Mouse (Mus musculus): Measurements from ENCODE around the gene Prr5l. TPM values are rescaled to one million over a fixed set of nuclear protein-coding genes. Genes with fewer than 3 reads are reported as not detected.
A peak's percentile ranks its signal among the peaks of the same experiment; 100 is the strongest.

Prr5l gene
- polyA plus RNA-seq, 1 experiment from 2014 or later = 15.5 TPM

DNA sequence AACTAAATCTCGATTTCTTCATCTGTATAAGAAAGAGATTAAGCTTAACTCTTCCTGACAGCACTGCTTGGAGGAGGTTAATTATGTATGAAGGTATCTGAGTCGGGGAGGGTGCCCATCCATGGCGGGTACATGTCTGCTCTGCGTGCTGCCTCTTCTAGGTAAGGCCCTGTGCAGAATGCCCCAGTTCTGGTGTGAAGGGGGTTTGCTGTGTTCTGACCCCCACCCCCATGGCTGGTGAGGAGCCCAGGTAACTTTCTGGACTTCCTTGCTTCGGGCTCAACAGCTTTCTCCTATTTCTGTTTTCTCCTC lies 23.5 kb upstream of the Prr5l start:
- 53% methylated on average over 5 of the region's 5 CpGs for WGBS
- Histone ChIP-seq H3K9me3 (no peaks in the 10 kb centered on the region), H3K36me3 (0 out of 2 replicates have a peak, but pooled peaks cover 7% of the 10 kb centered on the region), H3K4me1 (peaks cover 10% of the 10 kb centered on the region), H3K4me2 (replicated peaks) (no peak overlapping the region), H3K9ac (replicated peaks) (no peak overlapping the region), H3K27ac (replicated peaks) (no peak overlapping the region), H3K4me3 (no peak overlapping the region), H3K27me3 (no peaks in the 10 kb centered on the region)
- ATAC-seq (ENCODE audit: low FRiP score, low read depth) = peak; percentile 47; the same call in 1 of the 2 replicates

DNA sequence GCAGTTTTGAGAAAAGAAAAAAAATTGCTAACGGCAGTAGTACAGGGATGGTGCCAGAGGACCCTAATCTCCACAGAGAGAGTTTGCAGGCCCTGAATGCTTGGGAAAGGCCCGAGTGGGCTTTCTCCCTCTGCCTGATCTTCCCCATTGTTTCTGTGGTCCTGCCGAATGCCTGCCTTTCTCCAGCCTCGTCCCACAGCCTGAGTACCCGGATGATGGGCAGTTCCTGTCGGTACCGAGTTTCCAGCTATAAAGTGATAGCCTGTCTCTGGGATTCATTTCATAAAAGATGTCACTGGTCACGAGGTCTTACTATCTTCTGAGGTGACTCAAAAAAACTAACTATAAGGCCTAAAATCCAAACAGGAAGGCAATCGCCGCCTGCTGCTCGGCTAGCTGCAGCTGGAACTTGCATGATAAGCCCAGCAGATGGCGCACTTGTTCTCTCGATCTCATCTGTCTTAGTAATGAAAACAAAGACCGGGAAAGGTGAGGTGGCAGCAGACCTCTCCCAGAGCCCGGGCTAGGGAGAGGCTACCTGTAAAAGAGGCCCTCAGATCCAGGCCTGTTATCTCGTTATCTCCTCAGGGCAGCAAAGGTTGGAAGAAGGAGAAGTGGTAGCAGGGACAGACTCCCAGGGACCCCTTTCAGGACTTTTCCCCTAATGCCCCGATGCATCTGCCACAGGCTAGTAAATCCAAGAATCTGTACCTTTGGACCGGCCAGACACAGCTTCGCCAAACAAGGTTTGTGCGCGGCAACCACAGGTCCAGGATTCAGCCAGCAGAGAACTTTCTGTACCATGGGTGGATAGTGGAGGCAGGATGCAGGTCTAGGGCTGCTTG lies 22.9 kb upstream of the Prr5l start:
- no peak overlapping the region for H3K4me3 ChIP-seq
- peaks cover 11% of the 10 kb centered on the region; the same call in 1 of the 2 replicates for H3K36me3 ChIP-seq
- peak; percentile 79 for ATAC-seq (ENCODE audit: low FRiP score, low read depth)
- 20% methylated on average over 21 of the region's 21 CpGs for WGBS
- 0 out of 2 replicates have a peak overlapping the region, but pooled peaks have one; percentile 8 for H3K9ac ChIP-seq (replicated peaks)
- peak overlapping the region; percentile 32 for H3K4me2 ChIP-seq (replicated peaks)
- peaks cover 10% of the 10 kb centered on the region for H3K4me1 ChIP-seq
- no peaks in the 10 kb centered on the region for H3K27me3 ChIP-seq
- no peak overlapping the region; the same call in 1 of the 2 replicates for H3K27ac ChIP-seq (replicated peaks)
- H3K9me3 ChIP-seq = no peaks in the 10 kb centered on the region

DNA sequence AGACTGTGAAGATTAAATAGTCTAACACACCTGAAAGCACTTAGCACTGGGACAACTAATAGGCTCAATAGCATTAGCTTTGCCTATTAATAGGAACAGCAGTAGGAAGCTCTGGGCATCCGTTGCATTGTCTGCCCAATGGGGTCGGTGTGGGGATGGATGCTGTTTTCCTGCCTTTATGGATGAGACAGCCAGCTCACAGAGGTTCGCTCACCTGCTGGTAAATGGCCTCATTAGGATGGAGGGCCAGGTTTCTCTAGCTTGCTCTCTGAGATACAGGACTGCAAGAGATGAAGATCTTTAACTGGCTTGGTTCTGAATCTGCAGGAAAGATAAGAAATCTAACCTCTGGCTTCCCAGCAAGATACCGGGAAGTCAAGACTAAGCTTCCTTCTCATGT lies 19.4 kb upstream of the Prr5l start:
- ATAC-seq (ENCODE audit: low FRiP score, low read depth) = no peak
- peaks cover 7% of the 10 kb centered on the region; the same call in 1 of the 2 replicates for H3K36me3 ChIP-seq
- H3K4me1 ChIP-seq = peaks cover 4% of the 10 kb centered on the region; the same call in 1 of the 2 replicates
- H3K4me3 ChIP-seq = no peak overlapping the region
- 80% methylated on average over 4 of the region's 4 CpGs for WGBS
- H3K27ac ChIP-seq (replicated peaks) = no peak overlapping the region
- no peaks in the 10 kb centered on the region for H3K27me3 ChIP-seq
- no peaks in the 10 kb centered on the region for H3K9me3 ChIP-seq
- H3K4me2 ChIP-seq (replicated peaks) = no peak overlapping the region
- H3K9ac ChIP-seq (replicated peaks) = no peak overlapping the region

DNA sequence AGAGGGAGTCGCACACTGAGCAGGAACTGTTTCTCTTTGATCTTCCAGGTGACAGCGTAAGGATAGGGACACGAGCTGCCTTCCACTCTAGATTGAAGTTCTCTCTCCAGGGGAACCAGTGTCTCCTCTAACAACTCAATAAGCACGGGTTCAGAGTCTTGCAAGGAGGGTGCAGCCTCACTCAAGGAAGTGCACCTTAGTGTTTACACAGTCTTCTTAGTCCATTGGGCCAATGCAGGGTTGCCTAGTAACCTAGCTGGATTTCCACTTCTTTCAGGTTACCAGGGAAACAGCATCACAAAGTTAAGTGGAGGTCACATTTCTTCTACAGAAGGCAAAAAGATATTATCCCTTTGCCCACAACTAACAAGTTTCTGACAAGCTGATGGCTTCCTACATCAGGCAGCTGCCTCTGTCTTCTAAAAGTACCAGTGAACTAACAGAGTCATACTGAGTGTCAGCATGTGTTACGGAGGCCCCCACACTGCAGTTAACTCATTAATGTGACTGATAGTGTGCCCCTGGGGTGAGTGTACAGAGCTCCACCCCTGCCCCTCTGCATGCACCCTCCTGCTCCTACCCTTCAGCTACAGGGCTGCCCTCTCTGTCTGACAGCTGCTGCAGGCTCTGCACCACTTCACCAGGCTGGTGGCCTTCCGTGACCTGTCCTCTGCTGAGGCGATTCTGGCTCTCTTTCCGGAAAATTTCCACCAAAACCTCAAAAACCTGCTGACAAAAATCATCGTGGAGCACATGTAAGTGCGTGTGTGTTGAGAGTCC lies 13.8 kb upstream of the Prr5l start:
- ATAC-seq (ENCODE audit: low FRiP score, low read depth) = no peak
- Histone ChIP-seq H3K9me3 (no peaks in the 10 kb centered on the region), H3K27ac (replicated peaks) (no peak overlapping the region), H3K9ac (replicated peaks) (no peak overlapping the region), H3K4me2 (replicated peaks) (no peak overlapping the region), H3K4me1 (peaks cover 7% of the 10 kb centered on the region; the same call in 1 of the 2 replicates), H3K27me3 (no peaks in the 10 kb centered on the region), H3K36me3 (peaks cover 18% of the 10 kb centered on the region), H3K4me3 (no peak overlapping the region)
- WGBS = 74% methylated on average over 10 of the region's 10 CpGs

DNA sequence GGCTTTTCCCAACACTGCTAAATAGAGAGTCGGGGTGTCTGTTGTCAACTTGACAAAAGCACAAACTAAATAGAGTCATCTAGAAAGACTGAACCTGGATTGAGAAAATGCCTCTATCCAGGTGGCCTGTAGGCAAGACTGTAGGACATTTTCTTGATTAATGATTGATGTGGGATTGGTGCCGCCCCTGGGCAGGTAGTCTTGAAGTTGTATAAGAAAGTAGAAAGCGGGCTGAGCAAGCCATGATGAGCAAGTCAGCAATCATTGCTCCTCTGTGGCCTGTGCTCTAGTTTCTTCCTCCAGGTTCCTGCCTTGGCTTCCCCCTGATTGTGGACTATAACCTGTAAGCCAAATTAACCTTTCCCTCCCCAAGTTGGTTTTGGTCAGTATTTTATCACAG lies 11.3 kb upstream of the Prr5l start:
- 97% methylated on average over 3 of the region's 3 CpGs for WGBS
- ATAC-seq (ENCODE audit: low FRiP score, low read depth) = no peak
- no peak overlapping the region for H3K4me2 ChIP-seq (replicated peaks)
- no peaks in the 10 kb centered on the region for H3K27me3 ChIP-seq
- H3K36me3 ChIP-seq = peaks cover 11% of the 10 kb centered on the region; the same call in 1 of the 2 replicates
- H3K4me1 ChIP-seq = peaks cover 7% of the 10 kb centered on the region; the same call in 1 of the 2 replicates
- no peaks in the 10 kb centered on the region for H3K9me3 ChIP-seq
- no peak overlapping the region for H3K4me3 ChIP-seq
- H3K27ac ChIP-seq (replicated peaks) = no peak overlapping the region
- no peak overlapping the region for H3K9ac ChIP-seq (replicated peaks)

DNA sequence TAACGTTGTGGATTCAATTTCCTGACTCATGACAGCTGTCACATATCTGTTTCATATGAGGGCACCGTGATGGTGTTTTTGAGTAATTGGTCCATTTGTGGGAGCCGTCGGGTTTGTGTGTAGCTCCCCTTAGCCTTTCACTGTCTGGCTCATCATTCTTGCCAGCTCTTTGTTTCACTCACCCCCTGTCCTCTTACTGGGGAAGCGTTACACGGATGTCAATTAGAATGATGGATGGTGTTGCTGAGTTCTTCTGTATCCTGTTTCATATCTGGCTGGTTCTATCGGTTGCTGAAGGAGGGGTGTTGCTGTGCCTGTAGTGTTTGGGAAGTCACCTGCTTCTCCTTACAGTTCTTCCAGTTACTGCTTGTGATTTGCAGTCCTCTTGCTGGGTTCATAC lies 8.3 kb upstream of the Prr5l start:
- H3K9me3 ChIP-seq = no peaks in the 10 kb centered on the region
- no peak overlapping the region for H3K4me3 ChIP-seq
- 84% methylated on average over 7 of the region's 7 CpGs for WGBS
- ATAC-seq (ENCODE audit: low FRiP score, low read depth) = no peak
- H3K27me3 ChIP-seq = no peaks in the 10 kb centered on the region
- H3K9ac ChIP-seq (replicated peaks) = no peak overlapping the region
- peaks cover 7% of the 10 kb centered on the region; the same call in 1 of the 2 replicates for H3K36me3 ChIP-seq
- no peak overlapping the region for H3K27ac ChIP-seq (replicated peaks)
- peaks cover 11% of the 10 kb centered on the region for H3K4me1 ChIP-seq
- no peak overlapping the region for H3K4me2 ChIP-seq (replicated peaks)

DNA sequence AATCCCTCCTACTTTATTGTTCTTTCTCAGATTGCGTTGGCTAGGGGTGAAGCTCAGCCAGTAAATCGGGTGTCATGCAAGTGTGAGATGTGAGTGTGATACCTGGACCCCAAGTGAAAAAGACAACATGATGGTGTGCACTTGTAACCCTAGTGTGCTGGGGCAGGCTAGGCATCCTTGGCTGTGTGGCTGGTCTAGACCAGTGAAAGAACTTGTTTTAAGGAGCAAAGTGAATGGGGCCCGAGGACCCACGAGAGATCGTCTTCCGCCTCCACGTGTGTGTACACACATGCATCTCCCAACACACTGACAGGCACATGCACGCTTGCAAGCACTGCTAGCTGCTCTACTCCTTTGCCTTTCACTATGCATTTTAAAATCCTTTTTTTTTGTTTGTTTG lies 6.1 kb upstream of the Prr5l start:
- peaks cover 5% of the 10 kb centered on the region; the same call in 1 of the 2 replicates for H3K27me3 ChIP-seq
- no peaks in the 10 kb centered on the region for H3K36me3 ChIP-seq
- H3K4me3 ChIP-seq = no peak overlapping the region
- ATAC-seq (ENCODE audit: low FRiP score, low read depth) = no peak
- WGBS = 93% methylated on average over 8 of the region's 8 CpGs
- peaks cover 8% of the 10 kb centered on the region for H3K4me1 ChIP-seq
- no peaks in the 10 kb centered on the region for H3K9me3 ChIP-seq
- H3K27ac ChIP-seq (replicated peaks) = no peak overlapping the region
- no peak overlapping the region for H3K9ac ChIP-seq (replicated peaks)
- H3K4me2 ChIP-seq (replicated peaks) = no peak overlapping the region

DNA sequence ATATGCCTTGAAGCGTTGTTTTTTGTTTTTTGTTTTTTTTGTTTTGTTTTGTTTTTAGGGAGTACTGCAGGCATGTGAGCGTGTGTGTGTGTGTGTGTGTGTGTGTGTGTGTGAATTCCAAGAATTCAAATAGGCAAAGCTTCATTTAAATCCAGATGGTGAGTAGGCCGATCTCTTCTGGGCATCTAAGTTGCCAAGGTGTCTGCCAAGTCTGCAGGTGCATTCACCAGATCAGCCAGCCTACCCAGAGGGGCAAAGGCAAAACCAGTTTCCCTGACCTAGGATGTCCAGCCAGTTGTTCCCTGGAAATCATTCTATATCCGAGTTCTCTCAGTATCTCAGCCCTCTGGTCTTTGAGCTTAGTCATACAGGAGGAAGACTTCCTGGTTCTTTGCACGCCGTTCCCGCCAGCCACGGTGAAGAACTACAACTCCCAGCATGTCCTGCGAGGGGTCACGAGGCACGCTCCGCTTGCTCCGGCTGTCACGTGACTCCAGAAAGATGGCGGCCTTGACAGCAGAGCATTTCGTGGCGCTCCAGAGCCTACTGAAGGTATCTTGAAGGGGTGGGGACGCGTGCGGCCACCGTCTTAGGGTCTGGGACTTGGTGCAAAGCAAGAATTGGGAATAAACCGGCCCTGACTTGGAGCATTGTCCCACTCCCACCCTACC lies 3.1 kb upstream of the Prr5l start, which contains the start of gene Commd9:
Commd9 (plus strand) TSS at position 480 of the 671 bp plus-strand sequence.
- H3K9me3 ChIP-seq = no peaks in the 10 kb centered on the region

DNA sequence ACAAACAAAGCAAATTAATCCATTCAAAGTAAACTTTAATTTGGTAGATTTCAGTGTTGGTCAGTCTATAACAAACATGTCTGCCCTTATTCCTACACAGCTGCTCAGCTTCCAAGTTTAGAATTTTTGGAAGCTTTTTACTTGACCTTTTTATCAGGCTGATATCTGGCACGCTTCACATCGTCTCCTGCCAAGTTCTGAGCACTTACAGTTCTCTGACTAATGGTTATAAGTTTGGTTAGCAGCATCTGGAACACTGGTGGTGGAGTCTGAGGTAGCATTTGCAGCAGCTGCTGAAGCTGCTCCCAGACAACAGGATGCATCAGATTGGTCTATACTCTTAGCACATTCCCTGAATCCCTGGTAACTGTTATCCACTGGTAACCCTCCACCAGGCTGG lies 1.5 kb upstream of the Prr5l start:
- no peak for ATAC-seq (ENCODE audit: low FRiP score, low read depth)
- no peaks in the 10 kb centered on the region for H3K9me3 ChIP-seq
- 92% methylated on average over 2 of the region's 2 CpGs for WGBS
- H3K27ac ChIP-seq (replicated peaks) = no peak overlapping the region
- no peaks in the 10 kb centered on the region for H3K36me3 ChIP-seq
- H3K27me3 ChIP-seq = peaks cover 12% of the 10 kb centered on the region
- peaks cover 12% of the 10 kb centered on the region for H3K4me1 ChIP-seq
- H3K4me2 ChIP-seq (replicated peaks) = no peak overlapping the region
- H3K9ac ChIP-seq (replicated peaks) = no peak overlapping the region
- no peak overlapping the region for H3K4me3 ChIP-seq

More for the DNA sequence above, 3.1 kb upstream of the Prr5l start, which contains the start of gene Commd9:
- H3K4me3 ChIP-seq = peak within 1 kb of the TSS; percentile 82
- 0 out of 2 replicates have a peak within 1 kb of the TSS, but pooled peaks have one; percentile 10 for H3K27ac ChIP-seq (replicated peaks)
- H3K4me2 ChIP-seq (replicated peaks) = peak within 1 kb of the TSS; percentile 75
- H3K4me1 ChIP-seq = peaks cover 12% of the 10 kb centered on the region
- peak; percentile 97 for ATAC-seq (ENCODE audit: low FRiP score, low read depth)
- peaks cover 8% of the 10 kb centered on the region; the same call in 1 of the 2 replicates for H3K27me3 ChIP-seq
- 12% methylated on average over 22 of the region's 22 CpGs for WGBS
- no peaks in the 10 kb centered on the region for H3K36me3 ChIP-seq
- H3K9ac ChIP-seq (replicated peaks) = peak within 1 kb of the TSS; percentile 68

DNA sequence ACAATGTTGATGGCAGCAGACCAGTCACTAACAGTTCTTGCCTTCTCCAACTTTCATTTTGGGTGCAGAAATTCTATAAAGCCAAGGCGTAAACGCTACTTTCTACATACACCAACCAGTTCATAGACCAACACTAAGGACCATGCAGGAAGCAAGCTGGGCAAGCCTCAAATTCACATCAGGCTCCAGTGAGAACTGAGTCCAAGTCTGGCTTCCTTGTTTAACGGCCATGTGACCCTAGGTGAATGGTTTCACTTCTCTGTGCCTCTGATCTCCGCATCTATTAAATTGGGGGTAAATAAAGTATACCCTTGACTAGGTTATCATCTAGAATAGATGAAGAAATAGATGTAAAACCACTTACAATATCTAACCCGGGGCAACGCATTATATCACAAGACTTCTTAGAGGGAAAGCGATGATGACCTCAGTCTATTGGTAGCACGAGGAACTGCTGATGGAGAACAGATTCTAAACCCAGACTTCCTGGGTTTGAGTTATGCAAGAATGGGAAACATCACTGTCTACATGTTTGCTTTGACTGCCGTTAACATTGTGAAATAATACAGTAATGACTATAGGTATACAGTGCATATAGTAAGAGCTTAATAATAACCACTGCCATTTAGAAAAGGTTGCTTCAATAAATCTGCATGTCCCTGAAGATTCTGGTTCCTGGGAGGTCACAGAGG lies 1.2 kb downstream of the Prr5l start:
- H3K27me3 ChIP-seq = peaks cover 12% of the 10 kb centered on the region
- no peak for ATAC-seq (ENCODE audit: low FRiP score, low read depth)
- no peak overlapping the region for H3K9ac ChIP-seq (replicated peaks)
- H3K27ac ChIP-seq (replicated peaks) = no peak overlapping the region
- no peak overlapping the region for H3K4me3 ChIP-seq
- no peaks in the 10 kb centered on the region for H3K36me3 ChIP-seq
- WGBS = 89% methylated on average over 9 of the region's 9 CpGs
- H3K9me3 ChIP-seq = no peaks in the 10 kb centered on the region
- no peak overlapping the region for H3K4me2 ChIP-seq (replicated peaks)
- H3K4me1 ChIP-seq = peaks cover 6% of the 10 kb centered on the region

DNA sequence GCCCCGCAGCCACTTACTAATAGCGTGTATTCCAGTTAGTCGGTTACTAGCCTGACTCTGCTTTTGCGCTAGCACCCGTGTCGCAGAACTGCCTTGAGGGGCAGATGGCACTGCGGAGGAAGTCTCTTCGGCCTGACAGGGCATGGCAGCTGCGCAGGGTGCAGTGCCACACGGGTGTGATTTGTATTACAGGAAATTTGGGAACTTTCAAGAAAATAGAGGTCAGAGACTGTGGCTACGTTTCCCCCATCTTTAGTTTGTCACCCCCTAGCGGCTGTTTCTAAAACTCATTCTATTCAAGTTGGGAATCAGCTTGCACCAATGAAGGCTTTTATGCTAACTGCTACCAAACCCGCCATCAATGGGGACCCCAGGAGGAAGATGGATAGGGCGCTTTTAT lies 11.6 kb downstream of the Prr5l start:
- 0 out of 2 replicates have a peak, but pooled peaks cover 2% of the 10 kb centered on the region for H3K4me1 ChIP-seq
- H3K27ac ChIP-seq (replicated peaks) = no peak overlapping the region
- H3K4me2 ChIP-seq (replicated peaks) = peak overlapping the region; percentile 23
- 32% methylated on average over 14 of the region's 14 CpGs for WGBS
- no peak overlapping the region for H3K4me3 ChIP-seq
- H3K9ac ChIP-seq (replicated peaks) = no peak overlapping the region
- H3K9me3 ChIP-seq = no peaks in the 10 kb centered on the region
- 0 out of 2 replicates have a peak, but pooled peaks cover 5% of the 10 kb centered on the region for H3K27me3 ChIP-seq
- ATAC-seq (ENCODE audit: low FRiP score, low read depth) = no peak
- H3K36me3 ChIP-seq = no peaks in the 10 kb centered on the region

All from midbrain, embryonic 12.5 days (tissue).